In genomic region chr2:135658486-135659390, GRCm38 (mm10) we compare ENCODE assay signal across 8 mouse cellular contexts. TPM values are rescaled to one million over a fixed set of nuclear protein-coding genes. Genes with fewer than 3 reads are reported as not detected.
DNase-seq lines count a peak whose midpoint lies in the region; ATAC-seq lines count a peak whose summit lies in the region.

Gene Plcb4, plus strand, starts transcription at chr2:135659011.

- H3K4me3 ChIP-seq in intestine, embryonic 15.5 days (replicated peaks) = peak within 1 kb of the TSS; percentile 77

- peak; percentile 92 for ATAC-seq in intestine, embryonic 15.5 days
- ATAC-seq in megakaryocyte progenitor cell, adult 5-6 weeks (replicated peaks; ENCODE audit: poor library complexity) = peak; percentile 86

- DNase-seq in adrenal gland, postnatal 10 days = peak; percentile 92
- DNase-seq in embryo, embryonic 11.5 days (ENCODE audit: low read depth, low spot score) = peak; percentile 74
- no peak for DNase-seq in gonadal fat pad, adult 2 months (ENCODE audit: low read depth)
- DNase-seq in left cerebral cortex, postnatal 14 days (ENCODE audit: low spot score in 2 of 2) = peak; percentile 75 to 76
- DNase-seq in right cerebral cortex, adult 2 months (ENCODE audit: low spot score in 2 of 2) = peak; percentile 78
- peak; percentile 84 for DNase-seq in urinary bladder, adult 2 months (ENCODE audit: low spot score)

- peak within 1 kb of the TSS; percentile 90 for H3K27ac ChIP-seq in intestine, embryonic 15.5 days

- H3K27me3 ChIP-seq in intestine, embryonic 15.5 days (replicated peaks) = no peaks in the 10 kb centered on the region

- intact Hi-C loops in left cerebral cortex, postnatal 14 days (cut with DNase I) = loop anchor here (2.0 kb wide), 1 partner anchor 220 kb away; no protein-coding TSS in a partner anchor

- under 1% methylated on average over 71 of the region's 71 CpGs for WGBS in intestine, embryonic 15.5 days

- H3K4me1 ChIP-seq in intestine, embryonic 15.5 days (replicated peaks) = no peaks in the 10 kb centered on the region

- H3K9me3 ChIP-seq in intestine, embryonic 15.5 days = no peaks in the 10 kb centered on the region

- H3K4me2 ChIP-seq in intestine, embryonic 15.5 days (replicated peaks) = peak within 1 kb of the TSS; percentile 91

- H3K36me3 ChIP-seq in intestine, embryonic 15.5 days = no peaks in the 10 kb centered on the region

- peak within 1 kb of the TSS; percentile 86 for H3K9ac ChIP-seq in intestine, embryonic 15.5 days

RNA-seq across cellular contexts. Expression of gene Plcb4, which starts in this region (rescaled TPM):
- 10 to 100 TPM; 39.1 to 51.1 TPM for total RNA-seq in adrenal gland, postnatal 10 days (2021)
- polyA plus RNA-seq in gonadal fat pad, adult 2 months (2012; rRNA removed) = 17.4 and 22.0 TPM in 2 replicates
- polyA plus RNA-seq in intestine, embryonic 15.5 days (2015; fragmentation: Nextera tagmentation; extraction: Ambion mirVana) = 12.7 and 12.9 TPM in 2 replicates
- total RNA-seq in left cerebral cortex, postnatal 14 days (2021) = 10 to 100 TPM; 45.4 to 54.8 TPM
- 25.0 and 29.9 TPM in 2 replicates for total RNA-seq in megakaryocyte progenitor cell, adult 5-6 weeks (2015)
- total RNA-seq in megakaryocyte progenitor cell, adult 5-6 weeks (2017) = 17.7 and 24.5 TPM in 2 replicates
- 259 and 335 TPM in 2 replicates for polyA plus RNA-seq in urinary bladder, adult 2 months (2012; rRNA removed)

Comparison
In these comparisons a context has a peak if more than half of its experiments do, and no peak if none do; other contexts are left out.
1. RNA of gene Plcb4 (polyA plus RNA-seq): 259 to 335 TPM in urinary bladder, adult 2 months; 17.4 to 22.0 TPM in gonadal fat pad, adult 2 months and 12.7 to 12.9 TPM in intestine, embryonic 15.5 days; every median in the first group is over 10 times any median in the second.